Mouse (Mus musculus): ENCODE results near the gene Slc22a5. TPM values are rescaled to one million over a fixed set of nuclear protein-coding genes. Genes with fewer than 3 reads are reported as not detected.

Gene Slc22a5
- polyA plus RNA-seq, 1 experiment from 2014 or later: 2.6 TPM

DNA sequence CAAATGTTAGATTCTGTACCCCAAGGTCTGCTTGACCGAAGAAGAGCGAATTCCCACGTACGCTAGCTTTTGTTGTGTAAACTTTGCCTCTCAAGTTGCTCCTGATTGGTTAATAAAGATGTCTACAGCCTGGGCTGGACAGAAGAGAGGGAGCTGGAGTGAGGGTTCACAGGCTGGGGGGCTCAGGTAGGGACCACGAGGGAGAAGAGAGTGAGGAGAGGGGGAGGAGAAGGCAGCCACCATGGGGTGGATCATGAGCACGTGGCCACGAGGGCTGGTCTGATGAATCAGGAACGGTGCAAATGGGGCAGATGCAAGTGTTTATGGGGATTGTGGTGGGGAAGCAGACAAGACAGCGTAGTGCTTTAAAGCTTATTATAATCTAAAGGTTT lies 13.1 kb upstream of the Slc22a5 start:
- H3K27ac ChIP-seq (ENCODE audit: low read length): no peak overlapping the region
- WGBS (ENCODE audit: insufficient replicate concordance): 59% methylated on average over 9 of the region's 9 CpGs
- no peak overlapping the region for H3K4me3 ChIP-seq (ENCODE audit: low read depth, low read length)

DNA sequence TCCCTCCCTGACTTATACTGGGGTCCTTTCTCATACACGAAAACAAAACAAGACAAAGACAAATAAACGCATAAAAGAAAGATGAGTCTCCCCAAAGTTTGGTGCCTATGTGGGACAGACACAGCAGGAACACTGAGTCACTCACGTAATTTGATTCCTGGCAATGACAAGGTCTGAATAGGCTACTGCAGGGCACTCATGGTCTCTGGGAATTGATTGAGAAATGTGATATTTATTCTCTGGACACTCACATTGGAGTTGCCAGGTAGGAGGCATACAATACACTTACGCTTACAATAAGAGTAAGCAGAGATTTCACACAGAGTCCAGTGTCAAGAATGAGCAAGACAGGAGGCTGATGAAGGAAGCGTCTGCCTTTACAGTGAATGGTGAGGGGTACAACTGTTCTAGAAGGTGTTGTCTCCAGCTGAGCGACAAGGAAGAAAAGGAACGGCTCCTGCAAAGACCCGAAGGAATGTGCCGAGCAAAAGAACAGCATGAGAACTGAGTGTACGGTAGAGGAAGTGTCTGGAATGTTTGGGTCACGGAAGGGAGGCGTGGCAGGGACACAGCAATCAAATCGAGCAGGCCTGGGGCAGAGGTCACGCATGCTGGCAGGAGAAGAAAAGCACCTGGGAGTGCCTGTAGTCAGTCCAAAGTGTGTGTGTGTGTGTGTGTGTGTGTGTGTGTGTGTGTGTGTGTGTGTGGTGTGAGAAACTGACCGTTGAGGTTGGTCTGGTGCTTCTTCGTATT lies 12.5 kb upstream of the Slc22a5 start:
- peak; percentile 86 for ATAC-seq (ENCODE audit: low read depth)
- Histone ChIP-seq H3K9ac (ENCODE audit: low read depth, low read length) (no peak overlapping the region), H3K4me1 (ENCODE audit: control insufficient read depth, low read depth, low read length) (no peaks in the 10 kb centered on the region), H3K4me3 (ENCODE audit: low read depth, low read length) (no peak overlapping the region), H3K9me3 (replicated peaks; ENCODE audit: control insufficient read depth, low read length) (no peaks in the 10 kb centered on the region), H3K36me3 (ENCODE audit: control insufficient read depth, insufficient read depth) (no peaks in the 10 kb centered on the region), H3K27me3 (ENCODE audit: control insufficient read depth, insufficient read depth, low read depth, low read length) (no peaks in the 10 kb centered on the region), H3K27ac (ENCODE audit: low read length) (0 out of 2 replicates have a peak overlapping the region, but pooled peaks have one; percentile 4), H3K4me2 (ENCODE audit: low read depth, low read length) (no peak overlapping the region)
- WGBS (ENCODE audit: insufficient replicate concordance): 47% methylated on average over 16 of the region's 16 CpGs

More for the DNA sequence above, 13.1 kb upstream of the Slc22a5 start:
- no peaks in the 10 kb centered on the region for H3K36me3 ChIP-seq (ENCODE audit: control insufficient read depth, insufficient read depth)
- no peaks in the 10 kb centered on the region for H3K27me3 ChIP-seq (ENCODE audit: control insufficient read depth, insufficient read depth, low read depth, low read length)
- no peaks in the 10 kb centered on the region for H3K9me3 ChIP-seq (replicated peaks; ENCODE audit: control insufficient read depth, low read length)
- 0 out of 2 replicates have a peak, but pooled peaks have one; percentile 13 for ATAC-seq (ENCODE audit: low read depth)
- no peak overlapping the region for H3K4me2 ChIP-seq (ENCODE audit: low read depth, low read length)
- no peaks in the 10 kb centered on the region for H3K4me1 ChIP-seq (ENCODE audit: control insufficient read depth, low read depth, low read length)
- H3K9ac ChIP-seq (ENCODE audit: low read depth, low read length): no peak overlapping the region

DNA sequence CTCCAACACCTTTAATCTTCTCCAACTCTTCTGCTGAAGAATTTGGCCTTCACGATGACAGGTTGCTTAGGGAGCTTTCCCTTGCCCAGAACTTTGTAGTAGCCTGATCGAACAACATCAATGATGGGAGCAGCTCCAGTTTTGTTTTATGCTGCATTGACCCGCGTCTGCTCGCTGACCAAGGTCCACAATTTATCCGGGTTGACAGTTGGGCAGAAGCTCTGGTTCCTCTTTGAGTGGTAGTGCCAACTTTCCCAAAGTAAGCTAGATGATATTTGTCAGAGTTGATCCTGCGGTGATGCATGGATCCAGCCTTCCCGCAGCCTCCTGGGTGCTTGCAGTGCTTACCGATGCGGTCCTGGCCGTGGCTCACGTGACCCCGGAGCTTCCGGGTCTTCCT lies 11.3 kb upstream of the Slc22a5 start:
- H3K4me3 ChIP-seq (ENCODE audit: low read depth, low read length): no peak overlapping the region
- no peaks in the 10 kb centered on the region for H3K36me3 ChIP-seq (ENCODE audit: control insufficient read depth, insufficient read depth)
- 76% methylated on average over 14 of the region's 14 CpGs for WGBS (ENCODE audit: insufficient replicate concordance)
- no peak overlapping the region for H3K27ac ChIP-seq (ENCODE audit: low read length)
- H3K9me3 ChIP-seq (replicated peaks; ENCODE audit: control insufficient read depth, low read length): no peaks in the 10 kb centered on the region
- H3K27me3 ChIP-seq (ENCODE audit: control insufficient read depth, insufficient read depth, low read depth, low read length): no peaks in the 10 kb centered on the region
- ATAC-seq (ENCODE audit: low read depth): no peak
- H3K9ac ChIP-seq (ENCODE audit: low read depth, low read length): no peak overlapping the region
- H3K4me2 ChIP-seq (ENCODE audit: low read depth, low read length): no peak overlapping the region
- no peaks in the 10 kb centered on the region for H3K4me1 ChIP-seq (ENCODE audit: control insufficient read depth, low read depth, low read length)

DNA sequence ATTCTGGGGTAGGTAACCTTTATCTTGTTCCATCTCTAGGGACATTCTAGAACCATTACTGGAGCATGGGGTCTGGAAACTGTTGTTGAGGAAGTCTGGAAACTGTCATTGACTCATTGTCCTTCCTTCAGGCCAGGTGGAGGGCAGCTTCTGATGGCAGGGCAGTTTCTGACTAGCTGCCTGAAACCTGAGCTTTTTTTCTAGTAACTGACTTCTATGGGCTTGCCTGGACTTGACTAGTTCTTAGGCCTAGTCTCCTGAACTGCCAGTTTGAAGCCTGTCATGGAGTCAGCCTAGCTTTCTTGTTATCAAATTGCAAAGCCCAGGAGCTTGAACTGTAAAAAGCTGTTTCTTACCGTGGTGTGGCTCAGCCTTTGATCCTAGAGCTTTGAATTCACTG lies 9.5 kb upstream of the Slc22a5 start:
- H3K9me3 ChIP-seq (replicated peaks; ENCODE audit: control insufficient read depth, low read length): no peaks in the 10 kb centered on the region
- no peak overlapping the region for H3K4me2 ChIP-seq (ENCODE audit: low read depth, low read length)
- no peaks in the 10 kb centered on the region for H3K27me3 ChIP-seq (ENCODE audit: control insufficient read depth, insufficient read depth, low read depth, low read length)
- WGBS (ENCODE audit: insufficient replicate concordance): 35% methylated on average over 1 of the region's 1 CpGs
- ATAC-seq (ENCODE audit: low read depth): no peak
- no peak overlapping the region for H3K27ac ChIP-seq (ENCODE audit: low read length)
- no peak overlapping the region for H3K9ac ChIP-seq (ENCODE audit: low read depth, low read length)
- H3K36me3 ChIP-seq (ENCODE audit: control insufficient read depth, insufficient read depth): no peaks in the 10 kb centered on the region
- H3K4me3 ChIP-seq (ENCODE audit: low read depth, low read length): no peak overlapping the region
- no peaks in the 10 kb centered on the region for H3K4me1 ChIP-seq (ENCODE audit: control insufficient read depth, low read depth, low read length)

DNA sequence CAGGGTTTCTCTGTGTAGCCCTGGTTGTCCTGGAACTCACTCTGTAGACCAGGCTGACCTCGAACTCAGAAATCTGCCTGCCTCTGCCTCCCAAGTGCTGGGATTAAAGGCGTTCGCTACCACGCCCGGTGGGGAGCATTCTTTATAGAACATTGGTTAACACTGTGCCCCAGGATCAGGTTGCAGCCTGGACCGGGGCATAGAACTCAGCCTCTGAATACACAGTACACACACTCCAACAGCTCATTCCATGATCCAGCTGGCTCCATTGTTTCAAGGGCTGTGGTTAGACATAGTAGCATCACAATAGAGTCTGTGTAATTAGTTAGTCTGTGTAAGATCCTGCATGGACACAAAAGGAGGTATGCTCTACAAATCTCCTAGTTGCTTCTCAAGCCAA lies 8.5 kb upstream of the Slc22a5 start:
- Histone ChIP-seq H3K27ac (ENCODE audit: low read length) (no peak overlapping the region), H3K4me1 (ENCODE audit: control insufficient read depth, low read depth, low read length) (no peaks in the 10 kb centered on the region), H3K9me3 (replicated peaks; ENCODE audit: control insufficient read depth, low read length) (no peaks in the 10 kb centered on the region), H3K36me3 (ENCODE audit: control insufficient read depth, insufficient read depth) (no peaks in the 10 kb centered on the region), H3K27me3 (ENCODE audit: control insufficient read depth, insufficient read depth, low read depth, low read length) (no peaks in the 10 kb centered on the region), H3K9ac (ENCODE audit: low read depth, low read length) (no peak overlapping the region), H3K4me3 (ENCODE audit: low read depth, low read length) (no peak overlapping the region), H3K4me2 (ENCODE audit: low read depth, low read length) (no peak overlapping the region)
- WGBS (ENCODE audit: insufficient replicate concordance): 62% methylated on average over 6 of the region's 6 CpGs
- no peak for ATAC-seq (ENCODE audit: low read depth)

DNA sequence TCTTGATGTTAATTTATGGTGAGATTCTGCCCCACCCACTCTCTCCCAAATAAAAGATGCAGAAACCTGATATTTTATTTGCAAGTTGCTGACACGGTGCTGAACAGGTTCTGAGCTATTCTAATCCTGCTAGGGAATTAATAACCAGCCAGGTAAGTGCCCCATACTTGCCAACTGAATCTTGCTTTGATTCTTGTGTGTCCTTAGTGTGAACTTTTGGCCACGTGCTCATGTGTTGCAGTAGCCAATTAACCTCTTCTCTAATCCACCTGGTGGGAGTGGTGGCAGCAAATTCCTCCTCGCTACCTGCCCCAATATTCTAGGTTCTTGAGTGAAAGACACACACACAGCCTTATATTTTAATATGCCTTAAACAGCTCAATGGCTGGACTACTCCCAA lies 7.5 kb upstream of the Slc22a5 start:
- Histone ChIP-seq H3K4me3 (ENCODE audit: low read depth, low read length) (no peak overlapping the region), H3K27me3 (ENCODE audit: control insufficient read depth, insufficient read depth, low read depth, low read length) (no peaks in the 10 kb centered on the region), H3K27ac (ENCODE audit: low read length) (no peak overlapping the region), H3K36me3 (ENCODE audit: control insufficient read depth, insufficient read depth) (no peaks in the 10 kb centered on the region), H3K9ac (ENCODE audit: low read depth, low read length) (no peak overlapping the region), H3K4me2 (ENCODE audit: low read depth, low read length) (no peak overlapping the region), H3K4me1 (ENCODE audit: control insufficient read depth, low read depth, low read length) (no peaks in the 10 kb centered on the region), H3K9me3 (replicated peaks; ENCODE audit: control insufficient read depth, low read length) (no peaks in the 10 kb centered on the region)
- WGBS (ENCODE audit: insufficient replicate concordance): 60% methylated on average over 3 of the region's 3 CpGs
- ATAC-seq (ENCODE audit: low read depth): no peak

DNA sequence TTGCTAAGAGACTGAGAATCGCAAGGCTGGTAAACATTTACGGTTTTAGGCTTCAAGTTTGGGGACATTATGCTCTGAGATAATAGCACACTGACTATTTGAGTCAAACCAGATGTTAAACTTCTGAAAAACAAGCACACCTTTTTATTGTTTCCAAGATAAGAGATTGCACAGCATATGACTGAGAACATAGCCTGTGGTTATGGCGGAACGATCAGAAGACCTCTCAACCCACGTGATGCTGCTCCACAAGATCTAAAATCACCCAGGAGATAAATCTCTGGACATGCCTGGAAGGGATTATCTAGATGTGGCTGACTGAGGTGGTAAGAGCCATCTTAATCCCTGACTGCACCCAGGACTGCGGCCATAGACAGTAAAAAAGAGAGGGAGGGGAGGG lies 5.5 kb upstream of the Slc22a5 start:
- Histone ChIP-seq H3K27me3 (ENCODE audit: control insufficient read depth, insufficient read depth, low read depth, low read length) (no peaks in the 10 kb centered on the region), H3K36me3 (ENCODE audit: control insufficient read depth, insufficient read depth) (no peaks in the 10 kb centered on the region), H3K9me3 (replicated peaks; ENCODE audit: control insufficient read depth, low read length) (no peaks in the 10 kb centered on the region), H3K27ac (ENCODE audit: low read length) (no peak overlapping the region), H3K4me3 (ENCODE audit: low read depth, low read length) (no peak overlapping the region), H3K4me2 (ENCODE audit: low read depth, low read length) (no peak overlapping the region), H3K9ac (ENCODE audit: low read depth, low read length) (no peak overlapping the region), H3K4me1 (ENCODE audit: control insufficient read depth, low read depth, low read length) (peaks cover 8% of the 10 kb centered on the region)
- ATAC-seq (ENCODE audit: low read depth): no peak
- WGBS (ENCODE audit: insufficient replicate concordance): 63% methylated on average over 6 of the region's 6 CpGs

DNA sequence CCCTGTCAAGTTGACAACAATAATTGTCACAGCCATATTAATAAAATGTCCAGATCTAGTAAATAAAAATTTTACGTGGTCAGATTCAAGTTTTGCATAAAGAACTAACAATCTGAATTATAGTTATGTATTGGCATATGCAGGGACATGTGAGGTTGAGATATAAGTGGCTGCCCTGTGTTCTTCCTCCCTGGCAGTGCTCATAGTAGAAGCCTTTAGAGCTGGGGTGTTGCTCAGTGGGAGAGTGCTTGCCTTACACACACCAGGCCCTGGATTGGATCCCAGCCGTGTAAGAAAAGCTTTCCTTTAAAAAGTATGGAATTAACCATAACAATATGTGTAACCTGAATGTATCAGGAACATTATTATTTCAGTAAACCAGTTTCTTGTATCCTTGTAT lies 2.0 kb upstream of the Slc22a5 start:
- H3K4me3 ChIP-seq (ENCODE audit: low read depth, low read length): no peak overlapping the region
- no peaks in the 10 kb centered on the region for H3K9me3 ChIP-seq (replicated peaks; ENCODE audit: control insufficient read depth, low read length)
- H3K36me3 ChIP-seq (ENCODE audit: control insufficient read depth, insufficient read depth): no peaks in the 10 kb centered on the region
- no peak for ATAC-seq (ENCODE audit: low read depth)
- peaks cover 16% of the 10 kb centered on the region for H3K4me1 ChIP-seq (ENCODE audit: control insufficient read depth, low read depth, low read length)
- no peak overlapping the region for H3K27ac ChIP-seq (ENCODE audit: low read length)
- H3K4me2 ChIP-seq (ENCODE audit: low read depth, low read length): peak overlapping the region; percentile 49; the same call in 1 of the 2 replicates
- no peaks in the 10 kb centered on the region for H3K27me3 ChIP-seq (ENCODE audit: control insufficient read depth, insufficient read depth, low read depth, low read length)
- WGBS (ENCODE audit: insufficient replicate concordance): 43% methylated on average over 2 of the region's 2 CpGs
- no peak overlapping the region for H3K9ac ChIP-seq (ENCODE audit: low read depth, low read length)

DNA sequence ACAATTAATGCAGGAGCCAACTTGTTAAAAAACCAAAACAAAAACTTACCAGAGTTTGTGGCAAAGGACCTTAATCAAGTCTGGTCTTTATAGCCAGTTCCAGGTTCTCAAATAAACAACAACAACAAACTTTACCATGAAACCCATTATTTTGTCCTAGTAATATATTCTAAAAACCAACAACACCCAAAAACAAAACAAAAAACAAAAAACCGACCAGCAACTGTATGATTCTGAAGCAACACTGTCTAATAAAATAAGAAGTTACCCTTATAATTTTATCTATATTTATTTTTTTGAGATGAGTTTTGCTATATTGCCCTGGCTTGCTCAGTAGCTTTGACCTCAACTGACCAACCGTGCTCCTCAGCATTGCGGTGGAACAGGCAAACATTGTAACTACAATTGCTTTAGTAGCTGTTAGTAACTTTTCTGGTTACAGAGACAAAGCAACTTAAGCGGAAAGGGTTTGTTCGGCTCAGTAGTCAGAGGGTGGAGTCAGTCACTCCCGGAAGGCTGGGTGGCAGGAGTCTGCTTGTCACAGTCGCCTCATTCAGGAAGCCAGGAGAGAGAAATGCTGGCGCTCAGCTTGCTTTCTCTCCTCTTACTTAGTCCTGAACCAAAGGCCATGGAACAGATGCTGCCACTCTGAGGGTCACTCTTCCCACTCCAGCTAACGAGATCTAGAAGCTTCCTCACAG lies 1.4 kb upstream of the Slc22a5 start:
- ATAC-seq (ENCODE audit: low read depth): no peak
- Histone ChIP-seq H3K27ac (ENCODE audit: low read length) (peak overlapping the region; percentile 72), H3K4me3 (ENCODE audit: low read depth, low read length) (peak overlapping the region; percentile 27; the same call in 1 of the 2 replicates), H3K9ac (ENCODE audit: low read depth, low read length) (0 out of 2 replicates have a peak overlapping the region, but pooled peaks have one; percentile 20), H3K4me1 (ENCODE audit: control insufficient read depth, low read depth, low read length) (peaks cover 16% of the 10 kb centered on the region), H3K9me3 (replicated peaks; ENCODE audit: control insufficient read depth, low read length) (no peaks in the 10 kb centered on the region), H3K27me3 (ENCODE audit: control insufficient read depth, insufficient read depth, low read depth, low read length) (no peaks in the 10 kb centered on the region), H3K4me2 (ENCODE audit: low read depth, low read length) (peak overlapping the region; percentile 49), H3K36me3 (ENCODE audit: control insufficient read depth, insufficient read depth) (no peaks in the 10 kb centered on the region)
- WGBS (ENCODE audit: insufficient replicate concordance): 13% methylated on average over 9 of the region's 9 CpGs

All from liver, embryonic 16.5 days (tissue).